Mouse (Mus musculus) left cerebral cortex, postnatal 10 days (tissue): Measurements from ENCODE around the gene Snrpa. TPM values are rescaled to one million over a fixed set of nuclear protein-coding genes. Genes with fewer than 3 reads are reported as not detected.
A peak's percentile ranks its signal among the peaks of the same experiment; 100 is the strongest.
"Not testable (repeated sequence)": the region's sequence is repeated elsewhere in the genome, so short reads cannot be mapped to it uniquely, and the experiment has no call there.

Experiments
- DNase-seq, 2 experiments: peaks; one replicate each; pipeline ENCODE4 v3.0.0; 2021 to 2022; ENCODE audit warnings: low spot score in 2 of 2, mixed read lengths in 1 of 2; ENCODE audit errors: extremely low spot score in 1 of 2
- intact Hi-C: fragments of 180-260 bp; cut with DNase I; formaldehyde crosslinking; loops from one replicate; pipeline ENCODE4 v1.15.1; 2025
- total RNA-seq, 2 experiments: library from RNA; stranded (reverse); gene quantifications; 2 replicates each; pipeline ENCODE4 v1.2.3; 2021

Snrpa gene
- total RNA-seq, result 10 to 100 TPM; 83.9 to 84.3 TPM

- DNase-seq, result peak; percentile 97 to 99
- intact Hi-C loops, result no loop called here
These were observed at the start of gene Snrpa, which contains the start of gene BC024978 for GRCm38 (mm10) chr7:27195681-27196611. Snrpa (minus strand) TSS chr7:27196271. BC024978 (plus strand) TSS chr7:27195781.

GRCm38 (mm10) chr7:27244088-27244487 is 48.0 kb upstream of the Snrpa start:
- DNase-seq, intact Hi-C loops: not testable (repeated sequence)

- no peak for DNase-seq
- intact Hi-C loops, result no loop called here
These were observed 47.1 kb upstream of the Snrpa start for GRCm38 (mm10) chr7:27243211-27243610.

GRCm38 (mm10) chr7:27238568-27238967 is 42.5 kb upstream of the Snrpa start:
- intact Hi-C loops, result no loop called here

GRCm38 (mm10) chr7:27237527-27237926 is 41.5 kb upstream of the Snrpa start:
- intact Hi-C loops, result no loop called here

More at GRCm38 (mm10) chr7:27238568-27238967, 42.5 kb upstream of the Snrpa start:
- DNase-seq, result no peak

GRCm38 (mm10) chr7:27235726-27236125 is 39.7 kb upstream of the Snrpa start:
- DNase-seq, result no peak
- intact Hi-C loops, result no loop called here

More at GRCm38 (mm10) chr7:27237527-27237926, 41.5 kb upstream of the Snrpa start:
- DNase-seq, result no peak

GRCm38 (mm10) chr7:27233300-27233699 is 37.2 kb upstream of the Snrpa start:
- no peak for DNase-seq
- intact Hi-C loops, result no loop called here

GRCm38 (mm10) chr7:27232781-27233281 is 36.8 kb upstream of the Snrpa start, which contains the start of gene Coq8b:
Coq8b (plus strand) TSS chr7:27233023.
- intact Hi-C loops, result no loop called here
- DNase-seq, result peak; percentile 89 to 97

- intact Hi-C loops, result no loop called here
- DNase-seq, result peak; percentile 55 to 59
These were observed 35.7 kb upstream of the Snrpa start for GRCm38 (mm10) chr7:27231693-27232331.

- DNase-seq, result no peak
- intact Hi-C loops, result no loop called here
These were observed 34.7 kb upstream of the Snrpa start for GRCm38 (mm10) chr7:27230781-27231180.

- intact Hi-C loops, result no loop called here
These were observed 32.8 kb upstream of the Snrpa start for GRCm38 (mm10) chr7:27228865-27229264.

GRCm38 (mm10) chr7:27228281-27228821 is 32.3 kb upstream of the Snrpa start, which contains the start of gene Itpkc:
Itpkc (minus strand) TSS chr7:27228661.
- peak; percentile 91 to 96 for DNase-seq
- intact Hi-C loops, result no loop called here

More at GRCm38 (mm10) chr7:27228865-27229264, 32.8 kb upstream of the Snrpa start:
- DNase-seq, result no peak

GRCm38 (mm10) chr7:27227676-27228075 is 31.6 kb upstream of the Snrpa start:
- intact Hi-C loops, result no loop called here
- DNase-seq, result no peak

GRCm38 (mm10) chr7:27227276-27227675 is 31.2 kb upstream of the Snrpa start:
- intact Hi-C loops, result no loop called here
- no peak for DNase-seq

GRCm38 (mm10) chr7:27224877-27225575 is 29.0 kb upstream of the Snrpa start:
- DNase-seq, result peak in 1 of 2 experiments; percentile 55
- intact Hi-C loops, result no loop called here

GRCm38 (mm10) chr7:27222538-27222937 is 26.5 kb upstream of the Snrpa start:
- intact Hi-C loops, result no loop called here
- no peak for DNase-seq

- intact Hi-C loops, result no loop called here
- no peak for DNase-seq
These were observed 25.9 kb upstream of the Snrpa start for GRCm38 (mm10) chr7:27221939-27222338.

GRCm38 (mm10) chr7:27219937-27220336 is 23.9 kb upstream of the Snrpa start:
- intact Hi-C loops, result no loop called here
- no peak for DNase-seq

- no peak for DNase-seq
- intact Hi-C loops, result no loop called here
These were observed 22.5 kb upstream of the Snrpa start for GRCm38 (mm10) chr7:27218586-27218985.
